Mouse (Mus musculus) thymus, adult 2 months (tissue): ENCODE measurements at regions not wholly inside any gene's neighbourhood (a gene's known extent, or its start where the extent isn't known, plus 50 kb on each side); places are given as distances from the start of the nearest gene placed in this dataset.

Experiments used
- CTCF ChIP-seq: fragments of 200-500 bp; IDR thresholded peaks from 2 replicates; pipeline ENCODE4 v1.5.1; 2012; ENCODE audit warnings: mild to moderate bottlenecking, control low read depth, low read length, moderate library complexity, borderline replicate concordance; ENCODE audit not compliant: control insufficient read depth, poor library complexity, insufficient read depth; ENCODE audit errors: extremely low read depth
- POLR2A ChIP-seq: fragments of 200-500 bp; IDR thresholded peaks from 2 replicates; pipeline ENCODE4 v1.6.1; 2012; ENCODE audit warnings: mild to moderate bottlenecking, low read length, control low read depth, moderate library complexity; ENCODE audit not compliant: control insufficient read depth, poor library complexity, insufficient read depth; ENCODE audit errors: extremely low read depth

GRCm38 (mm10) chr5:106003321-106004291 is 127.2 kb downstream of the Zfp326 start:
- TF ChIP-seq POLR2A (no peak), CTCF (no peak)
